Mouse (Mus musculus) myocyte (in vitro differentiated cells): ENCODE data around the gene Ssh2.

ENCODE experiments used
- CEBPB ChIP-seq: IDR thresholded peaks from 2 replicates; pipeline ENCODE4 v1.6.1; 2011; ENCODE audit warnings: mild to moderate bottlenecking, moderate library complexity; ENCODE audit not compliant: poor library complexity, insufficient read depth, severe bottlenecking
- MAX ChIP-seq: IDR thresholded peaks from one replicate; pipeline ENCODE4 v1.6.1; 2011; ENCODE audit warnings: low read depth, mild to moderate bottlenecking, control low read depth
- MYOD1 ChIP-seq, 3 experiments: IDR thresholded peaks; one replicate each; pipeline ENCODE4 v1.6.1; 2011; ENCODE audit warnings: control low read depth in 2 of 3, low read depth in 2 of 3, mild to moderate bottlenecking in 2 of 3, moderate library complexity in 1 of 3; ENCODE audit not compliant: insufficient read length in 2 of 3, control insufficient read depth in 1 of 3
- MYOG ChIP-seq, 3 experiments: IDR thresholded peaks; one replicate each; pipeline ENCODE4 v1.6.1; 2011; ENCODE audit warnings: control low read depth in 2 of 3, low read depth in 2 of 3, mild to moderate bottlenecking in 2 of 3; ENCODE audit not compliant: insufficient read length in 2 of 3, control insufficient read depth in 1 of 3, insufficient read depth in 1 of 3
- POLR2A ChIP-seq: IDR thresholded peaks from one replicate; pipeline ENCODE4 v1.6.1; 2011; ENCODE audit warnings: low read depth, mild to moderate bottlenecking, control low read depth, moderate library complexity; ENCODE audit not compliant: insufficient read length
- USF1 ChIP-seq: IDR thresholded peaks from one replicate; pipeline ENCODE4 v1.6.1; 2011; ENCODE audit warnings: low read depth, mild to moderate bottlenecking, control low read depth, moderate library complexity

DNA sequence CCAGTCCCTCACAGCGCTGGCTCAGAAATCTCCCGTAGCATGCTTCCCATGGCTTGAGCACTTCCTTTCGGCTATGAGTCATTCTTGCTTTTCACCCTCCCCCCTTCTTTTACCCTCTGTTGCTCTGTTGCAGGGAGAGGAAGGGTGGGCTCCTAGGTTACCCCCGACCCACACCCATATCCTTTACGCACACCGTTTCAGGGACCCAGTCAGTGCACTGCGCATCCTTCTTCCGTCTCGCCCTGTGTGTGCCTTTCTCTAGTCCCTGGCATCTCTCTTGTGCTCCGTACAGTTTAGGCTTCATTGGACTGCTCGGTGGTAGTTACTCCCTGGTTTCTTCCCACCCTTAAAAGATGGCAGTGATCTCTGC lies 659 bp downstream of the Ssh2 start:
- TF ChIP-seq MYOD1 (IDR thresholded peaks at IDR 0.05; ENCODE audit: control insufficient read depth in 1 of 3, insufficient read length in 2 of 3, low read depth in 2 of 3) (no peak), POLR2A (no peak), USF1 (no peak), MAX (no peak), CEBPB (no peak), MYOG (IDR thresholded peaks at IDR 0.05; ENCODE audit: control insufficient read depth in 1 of 3, insufficient read depth in 1 of 3, insufficient read length in 2 of 3, low read depth in 2 of 3) (no peak)
